Mouse (Mus musculus): ENCODE data around the gene Nkrf.
"Not testable (repeated sequence)": the region's sequence is repeated elsewhere in the genome, so short reads cannot be mapped to it uniquely, and the experiment has no call there.

Gene Nkrf

DNA sequence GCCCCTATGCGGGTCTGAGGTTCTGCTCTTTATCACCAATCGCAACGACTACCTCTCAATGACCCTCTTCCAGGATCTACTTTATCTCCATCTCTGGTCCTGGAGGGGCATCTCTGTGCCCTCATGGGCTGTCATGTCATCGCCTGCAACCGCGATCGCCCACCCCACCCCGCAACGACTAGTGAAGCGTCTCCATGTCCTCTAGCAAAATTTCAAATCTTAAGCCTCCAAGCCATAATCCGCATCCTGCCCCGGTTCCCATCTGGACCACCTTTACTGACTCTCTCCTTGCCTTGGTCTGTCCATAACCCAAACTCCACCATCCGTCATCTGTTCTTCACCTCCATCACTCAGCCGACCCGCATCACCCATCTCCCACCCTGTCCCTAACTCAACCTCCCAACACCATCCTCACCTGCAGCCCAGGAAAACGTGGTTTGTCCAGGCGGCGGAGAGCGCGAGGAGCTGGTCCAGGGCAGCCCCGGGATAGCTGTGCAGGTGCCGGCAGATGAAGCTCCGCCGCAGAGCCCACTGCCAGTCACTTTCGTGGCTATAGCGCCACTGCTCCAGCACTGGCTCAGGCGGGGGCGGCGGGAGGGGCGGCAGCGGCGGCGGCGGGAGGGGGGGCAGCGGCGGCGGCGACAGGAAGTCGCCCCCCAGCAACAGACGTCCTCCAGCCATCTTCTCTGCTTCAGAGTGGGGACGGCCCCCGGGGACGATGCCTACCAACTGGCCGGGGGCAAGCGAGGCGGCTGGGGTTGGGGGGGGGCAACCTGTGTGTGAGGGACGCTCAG, at the start of gene Nkrf:
Nkrf (minus strand) TSS at position 579 of the 794 bp plus-strand sequence.
- H3K36me3 ChIP-seq (ENCODE audit: control insufficient read depth, insufficient read depth, low read length, poor library complexity, severe bottlenecking) = no peaks in the 10 kb centered on the region
- H3K27me3 ChIP-seq (ENCODE audit: control insufficient read depth, insufficient read depth, low read length, poor library complexity, severe bottlenecking) = no peaks in the 10 kb centered on the region
- DNase-seq (ENCODE audit: low read depth, low spot score) = peak; percentile 61

GRCm38 (mm10) chrX:36941106-36941505, 38.4 kb upstream of the Nkrf start:
- no peaks in the 10 kb centered on the region for H3K36me3 ChIP-seq (ENCODE audit: control insufficient read depth, insufficient read depth, low read length, poor library complexity, severe bottlenecking)
- no peak for DNase-seq (ENCODE audit: low read depth, low spot score)
- H3K27me3 ChIP-seq (ENCODE audit: control insufficient read depth, insufficient read depth, low read length, poor library complexity, severe bottlenecking) = no peaks in the 10 kb centered on the region

DNA sequence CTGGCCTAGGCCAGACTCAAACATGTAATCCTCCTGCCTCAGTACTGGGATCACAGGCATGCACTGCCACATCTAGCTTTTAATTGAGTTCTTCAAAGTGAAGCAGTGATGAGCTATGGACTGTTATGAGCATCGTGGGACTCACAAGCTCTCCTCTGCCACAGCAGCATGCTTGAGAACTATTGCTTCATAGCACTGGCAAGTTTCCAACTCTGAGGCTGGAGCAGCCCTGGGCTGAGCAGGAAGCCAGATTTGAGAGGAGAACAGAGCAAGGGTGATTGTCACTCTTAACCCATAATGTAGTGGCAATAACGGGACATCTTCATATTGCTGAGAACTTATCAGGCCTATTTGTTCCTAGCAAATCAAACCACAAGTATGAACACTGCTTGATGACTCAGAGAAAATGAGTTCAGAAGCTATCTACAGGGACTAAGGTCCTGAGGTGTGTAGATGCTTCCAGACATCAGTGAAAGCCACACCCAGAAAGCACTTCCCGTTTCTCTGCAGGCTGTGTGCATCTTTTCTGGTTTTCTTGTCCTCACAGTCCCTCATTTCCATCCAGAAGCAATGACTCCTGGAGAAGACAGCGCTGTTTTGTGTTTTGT, 37.2 kb upstream of the Nkrf start:
- H3K27me3 ChIP-seq (ENCODE audit: control insufficient read depth, insufficient read depth, low read length, poor library complexity, severe bottlenecking) = no peaks in the 10 kb centered on the region
- peak; percentile 10 for DNase-seq (ENCODE audit: low read depth, low spot score)
- H3K36me3 ChIP-seq (ENCODE audit: control insufficient read depth, insufficient read depth, low read length, poor library complexity, severe bottlenecking) = no peaks in the 10 kb centered on the region

- DNase-seq (ENCODE audit: low read depth, low spot score) = no peak
- H3K27me3 ChIP-seq (ENCODE audit: control insufficient read depth, insufficient read depth, low read length, poor library complexity, severe bottlenecking) = no peaks in the 10 kb centered on the region
- no peaks in the 10 kb centered on the region for H3K36me3 ChIP-seq (ENCODE audit: control insufficient read depth, insufficient read depth, low read length, poor library complexity, severe bottlenecking)
These were observed 32.7 kb upstream of the Nkrf start for GRCm38 (mm10) chrX:36935326-36935966.

DNA sequence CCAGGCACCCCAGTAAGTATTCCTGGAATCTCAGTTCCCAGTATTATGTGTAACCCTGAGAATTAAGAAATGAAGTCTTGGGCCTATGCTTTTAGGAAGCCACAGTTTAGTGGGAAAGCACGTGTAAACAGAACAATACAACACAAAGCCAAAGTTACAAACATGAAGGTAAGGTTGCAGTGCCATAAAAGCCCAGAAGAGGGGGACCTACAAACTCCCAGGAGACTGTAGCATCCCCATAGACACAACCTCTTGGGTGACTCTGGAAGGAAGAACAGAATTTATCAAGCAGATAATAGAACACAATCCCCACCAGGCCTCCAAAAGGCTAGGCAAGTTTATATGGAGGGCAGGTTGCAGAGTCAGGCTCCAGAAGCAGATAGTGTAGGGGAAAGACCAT, 27.9 kb upstream of the Nkrf start:
- H3K27me3 ChIP-seq (ENCODE audit: control insufficient read depth, insufficient read depth, low read length, poor library complexity, severe bottlenecking) = no peaks in the 10 kb centered on the region
- peaks cover 2% of the 10 kb centered on the region; the same call in 1 of the 2 replicates for H3K36me3 ChIP-seq (ENCODE audit: control insufficient read depth, insufficient read depth, low read length, poor library complexity, severe bottlenecking)
- peak; percentile 39 for DNase-seq (ENCODE audit: low read depth, low spot score)

DNA sequence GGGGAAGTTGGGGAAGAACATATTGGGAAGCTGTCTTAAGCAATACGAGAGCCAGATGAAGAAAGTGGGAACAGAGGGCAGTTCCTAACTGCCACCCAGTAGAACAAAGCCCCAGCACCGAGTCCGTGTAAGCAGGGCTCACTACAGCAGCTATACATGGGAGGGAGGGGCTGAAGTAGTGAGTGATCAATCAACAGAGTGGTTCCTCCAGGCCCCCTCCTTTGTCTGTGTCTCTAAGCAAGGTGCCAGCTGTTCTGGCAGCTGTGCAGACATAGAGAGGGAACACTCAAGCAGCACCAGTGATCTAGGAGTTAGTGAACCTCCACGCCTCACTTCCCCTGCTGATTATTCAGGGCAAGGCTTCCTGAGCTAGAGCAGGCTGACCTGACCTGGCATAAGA, 27.0 kb upstream of the Nkrf start:
- H3K36me3 ChIP-seq (ENCODE audit: control insufficient read depth, insufficient read depth, low read length, poor library complexity, severe bottlenecking) = peaks cover 2% of the 10 kb centered on the region; the same call in 1 of the 2 replicates
- H3K27me3 ChIP-seq (ENCODE audit: control insufficient read depth, insufficient read depth, low read length, poor library complexity, severe bottlenecking) = no peaks in the 10 kb centered on the region
- DNase-seq (ENCODE audit: low read depth, low spot score) = no peak

GRCm38 (mm10) chrX:36928791-36929190, 26.1 kb upstream of the Nkrf start:
- Histone ChIP-seq H3K27me3 (ENCODE audit: control insufficient read depth, insufficient read depth, low read length, poor library complexity, severe bottlenecking) (no peaks in the 10 kb centered on the region), H3K36me3 (ENCODE audit: control insufficient read depth, insufficient read depth, low read length, poor library complexity, severe bottlenecking) (peaks cover 2% of the 10 kb centered on the region; the same call in 1 of the 2 replicates)
- no peak for DNase-seq (ENCODE audit: low read depth, low spot score)

DNA sequence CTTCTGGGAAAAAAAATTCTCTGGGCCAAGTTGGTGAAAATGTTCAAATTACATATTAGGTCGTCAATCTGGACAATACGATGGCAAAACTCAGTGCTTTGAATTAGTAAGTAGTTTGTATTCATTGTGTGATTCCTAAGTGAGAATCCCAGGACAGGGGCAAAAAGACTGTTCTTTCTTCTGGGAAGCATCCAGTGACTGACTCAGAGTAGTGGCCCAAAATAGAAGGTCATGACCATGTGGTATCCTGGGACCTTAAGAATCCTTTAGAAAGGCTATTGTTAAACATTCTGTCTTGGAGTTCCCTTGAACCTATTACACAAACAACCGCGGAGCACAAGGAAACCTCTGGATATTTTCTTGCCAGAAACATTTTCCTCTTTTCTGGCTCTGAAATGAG, 18.6 kb upstream of the Nkrf start:
- no peak for DNase-seq (ENCODE audit: low read depth, low spot score)
- H3K27me3 ChIP-seq (ENCODE audit: control insufficient read depth, insufficient read depth, low read length, poor library complexity, severe bottlenecking) = no peaks in the 10 kb centered on the region
- H3K36me3 ChIP-seq (ENCODE audit: control insufficient read depth, insufficient read depth, low read length, poor library complexity, severe bottlenecking) = peaks cover 4% of the 10 kb centered on the region; the same call in 1 of the 2 replicates

DNA sequence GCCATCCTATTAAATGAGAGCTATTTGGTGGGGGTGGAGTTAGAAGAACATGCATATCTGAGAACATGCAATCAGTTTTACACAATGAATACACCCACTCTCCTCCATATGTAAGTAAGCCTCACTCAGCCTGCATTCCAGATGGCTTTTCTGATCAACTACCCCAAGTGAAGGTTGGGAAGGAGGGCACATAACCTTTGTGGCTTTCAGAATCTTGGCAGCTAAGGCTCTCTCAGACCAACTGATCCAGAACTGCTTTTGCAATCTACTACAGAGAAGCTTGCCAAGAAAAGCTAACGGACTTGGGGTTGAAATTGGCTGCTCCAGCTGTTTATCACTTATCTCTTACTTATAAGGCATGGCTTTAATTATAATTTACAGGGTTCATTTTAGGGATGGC, 15.1 kb upstream of the Nkrf start:
- Histone ChIP-seq H3K27me3 (ENCODE audit: control insufficient read depth, insufficient read depth, low read length, poor library complexity, severe bottlenecking) (no peaks in the 10 kb centered on the region), H3K36me3 (ENCODE audit: control insufficient read depth, insufficient read depth, low read length, poor library complexity, severe bottlenecking) (peaks cover 4% of the 10 kb centered on the region; the same call in 1 of the 2 replicates)
- DNase-seq (ENCODE audit: low read depth, low spot score) = no peak

GRCm38 (mm10) chrX:36911343-36911742, 8.6 kb upstream of the Nkrf start:
- no peaks in the 10 kb centered on the region for H3K36me3 ChIP-seq (ENCODE audit: control insufficient read depth, insufficient read depth, low read length, poor library complexity, severe bottlenecking)
- H3K27me3 ChIP-seq (ENCODE audit: control insufficient read depth, insufficient read depth, low read length, poor library complexity, severe bottlenecking) = no peaks in the 10 kb centered on the region
- peak; percentile 70 for DNase-seq (ENCODE audit: low read depth, low spot score)

GRCm38 (mm10) chrX:36906539-36906938, 3.8 kb upstream of the Nkrf start:
- Histone ChIP-seq H3K27me3 (ENCODE audit: control insufficient read depth, insufficient read depth, low read length, poor library complexity, severe bottlenecking) (no peaks in the 10 kb centered on the region), H3K36me3 (ENCODE audit: control insufficient read depth, insufficient read depth, low read length, poor library complexity, severe bottlenecking) (no peaks in the 10 kb centered on the region)
- DNase-seq (ENCODE audit: low read depth, low spot score) = peak; percentile 26

DNA sequence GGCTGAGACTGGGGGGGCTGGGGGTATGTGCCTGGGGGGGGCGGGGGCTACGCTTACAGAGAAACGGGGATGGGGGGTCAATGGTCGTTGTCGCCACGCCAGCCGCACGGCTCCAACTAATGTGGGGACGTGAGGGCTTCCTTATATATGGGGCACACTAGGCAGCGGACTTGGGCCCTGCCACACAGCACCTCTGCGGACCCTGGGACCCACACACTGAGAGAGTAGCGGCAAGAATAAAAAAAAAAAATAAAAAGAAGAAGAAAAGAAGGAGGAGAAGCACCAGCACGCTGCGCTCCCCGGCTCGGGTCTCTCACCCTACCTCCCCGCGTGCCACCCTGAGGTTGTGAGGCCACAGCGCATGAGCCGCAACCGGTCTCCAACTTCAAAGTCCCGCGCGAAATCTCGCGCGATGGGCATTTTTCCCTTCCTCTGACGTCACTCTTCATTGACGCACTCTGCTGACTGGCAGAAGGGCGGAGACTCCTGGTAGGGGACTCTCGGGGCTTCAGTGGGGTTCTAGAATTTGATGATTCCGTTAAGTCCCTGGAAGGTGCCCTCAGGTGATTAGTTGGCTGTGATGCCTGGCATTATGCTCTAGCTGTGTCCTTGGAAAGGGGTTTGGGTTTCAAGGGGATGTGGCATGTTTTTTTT, 543 bp upstream of the Nkrf start:
- peak; percentile 95 for DNase-seq (ENCODE audit: low read depth, low spot score)

DNA sequence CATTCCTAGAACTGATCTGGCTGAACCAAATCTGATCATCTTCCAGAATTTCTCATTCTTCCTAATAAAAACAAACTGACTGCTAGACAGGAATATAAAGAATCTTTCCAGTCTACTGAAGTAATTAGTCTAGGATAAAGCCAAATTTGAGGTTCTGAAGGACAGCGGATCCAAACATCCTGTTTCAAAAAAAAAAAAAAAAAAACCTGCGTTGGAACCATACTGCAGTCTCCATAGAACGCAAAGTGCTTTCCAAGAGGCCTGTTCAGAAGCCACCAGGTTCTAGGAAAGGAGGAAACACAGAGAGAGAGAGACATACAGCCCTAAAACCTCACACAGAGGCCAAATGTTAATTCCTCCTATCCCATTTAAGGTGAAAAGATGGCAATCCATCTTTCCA, 1.0 kb downstream of the Nkrf start:
- Histone ChIP-seq H3K27me3 (ENCODE audit: control insufficient read depth, insufficient read depth, low read length, poor library complexity, severe bottlenecking) (no peaks in the 10 kb centered on the region), H3K36me3 (ENCODE audit: control insufficient read depth, insufficient read depth, low read length, poor library complexity, severe bottlenecking) (no peaks in the 10 kb centered on the region)
- DNase-seq (ENCODE audit: low read depth, low spot score) = no peak

More for the DNA sequence above, 543 bp upstream of the Nkrf start:
- no peaks in the 10 kb centered on the region for H3K36me3 ChIP-seq (ENCODE audit: control insufficient read depth, insufficient read depth, low read length, poor library complexity, severe bottlenecking)
- no peaks in the 10 kb centered on the region for H3K27me3 ChIP-seq (ENCODE audit: control insufficient read depth, insufficient read depth, low read length, poor library complexity, severe bottlenecking)

GRCm38 (mm10) chrX:36898931-36899330, 3.8 kb downstream of the Nkrf start:
- not testable (repeated sequence) for H3K27me3 ChIP-seq (ENCODE audit: control insufficient read depth, insufficient read depth, low read length, poor library complexity, severe bottlenecking)
- peak; percentile 66 for DNase-seq (ENCODE audit: low read depth, low spot score)

DNA sequence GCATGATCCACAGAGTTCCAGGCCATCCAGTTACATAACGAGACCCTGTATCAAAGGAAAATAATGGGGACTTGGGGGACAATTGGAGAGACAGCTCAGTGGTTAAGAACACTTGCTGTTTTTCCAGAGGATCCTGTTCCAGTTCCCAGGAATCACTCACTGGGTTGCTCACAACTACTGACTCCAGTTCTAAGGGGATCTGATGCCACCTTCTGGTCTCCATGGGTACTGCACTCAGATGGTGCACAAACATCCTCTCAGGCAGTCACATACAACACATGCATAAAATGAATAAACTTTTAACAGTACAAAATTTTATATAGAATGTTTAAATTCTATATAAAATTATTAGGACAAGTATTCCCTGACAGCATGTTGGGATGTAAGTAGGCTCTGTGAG, 18.0 kb downstream of the Nkrf start:
- H3K27me3 ChIP-seq (ENCODE audit: control insufficient read depth, insufficient read depth, low read length, poor library complexity, severe bottlenecking) = no peaks in the 10 kb centered on the region
- no peaks in the 10 kb centered on the region for H3K36me3 ChIP-seq (ENCODE audit: control insufficient read depth, insufficient read depth, low read length, poor library complexity, severe bottlenecking)
- DNase-seq (ENCODE audit: low read depth, low spot score) = peak; percentile 41

More at GRCm38 (mm10) chrX:36898931-36899330, 3.8 kb downstream of the Nkrf start:
- not testable (repeated sequence) for H3K36me3 ChIP-seq (ENCODE audit: control insufficient read depth, insufficient read depth, low read length, poor library complexity, severe bottlenecking)

Measured in splenic B cell, adult 2 months (primary cell).